Mouse (Mus musculus) forebrain, embryonic 15.5 days (tissue): ENCODE results near the gene Adipor1. TPM values are rescaled to one million over a fixed set of nuclear protein-coding genes. Genes with fewer than 3 reads are reported as not detected.
A peak's percentile ranks its signal among the peaks of the same experiment; 100 is the strongest.

ENCODE experiments used
- ATAC-seq: fragments of 200-750 bp; cut with Nextera tagmentation; replicated peaks from 2 replicates; pipeline ENCODE4 v1.8.0; 2017; ENCODE audit warnings: mild to moderate bottlenecking, moderate TSS enrichment, moderate library complexity
- H3K27ac ChIP-seq: fragments of 300-500 bp; sonication (generic); replicated peaks from 2 replicates; pipeline ENCODE4 v1.5.1; 2015; ENCODE audit warnings: mild to moderate bottlenecking, inconsistent platforms
- H3K27me3 ChIP-seq: fragments of 300-500 bp; sonication (generic); 2 replicates; pipeline ENCODE4 v1.6.1; 2015; ENCODE audit warnings: inconsistent platforms
- H3K36me3 ChIP-seq: fragments of 300-500 bp; sonication (generic); 2 replicates; pipeline ENCODE4 v1.6.1; 2015; ENCODE audit warnings: mild to moderate bottlenecking, inconsistent platforms
- H3K4me1 ChIP-seq: fragments of 300-500 bp; sonication (generic); 2 replicates; pipeline ENCODE4 v1.6.1; 2015; ENCODE audit warnings: inconsistent platforms
- H3K4me2 ChIP-seq: fragments of 300-500 bp; sonication (generic); replicated peaks from 2 replicates; pipeline ENCODE4 v1.6.1; 2015; ENCODE audit warnings: mild to moderate bottlenecking, inconsistent platforms
- H3K4me3 ChIP-seq: fragments of 300-500 bp; sonication (generic); 2 replicates; pipeline ENCODE4 v1.5.1; 2015; ENCODE audit warnings: mild to moderate bottlenecking, inconsistent platforms
- H3K9ac ChIP-seq: fragments of 300-500 bp; sonication (generic); replicated peaks from 2 replicates; pipeline ENCODE4 v1.6.1; 2015; ENCODE audit warnings: mild to moderate bottlenecking, inconsistent platforms
- H3K9me3 ChIP-seq: fragments of 300-500 bp; sonication (generic); 2 replicates; pipeline ENCODE4 v1.6.1; 2016; ENCODE audit warnings: inconsistent platforms
- WGBS: fragments of 180-500 bp; shearing (Covaris S2); methylation state at CpG from one replicate; pipeline ENCODE4 v1.1.7; 2015; ENCODE audit warnings: mixed read lengths; 5-methylcytosine and 5-hydroxymethylcytosine counted together
- polyA plus RNA-seq: library from polyadenylated mRNA; unstranded; fragments of >200 nt; fragmentation: Nextera tagmentation; extraction: Ambion mirVana; gene quantifications from 2 replicates; pipeline ENCODE4 v1.2.1, GENCODE M21; 2015

Gene Adipor1
- polyA plus RNA-seq, 1 experiment from 2014 or later, result 63.4 TPM

DNA sequence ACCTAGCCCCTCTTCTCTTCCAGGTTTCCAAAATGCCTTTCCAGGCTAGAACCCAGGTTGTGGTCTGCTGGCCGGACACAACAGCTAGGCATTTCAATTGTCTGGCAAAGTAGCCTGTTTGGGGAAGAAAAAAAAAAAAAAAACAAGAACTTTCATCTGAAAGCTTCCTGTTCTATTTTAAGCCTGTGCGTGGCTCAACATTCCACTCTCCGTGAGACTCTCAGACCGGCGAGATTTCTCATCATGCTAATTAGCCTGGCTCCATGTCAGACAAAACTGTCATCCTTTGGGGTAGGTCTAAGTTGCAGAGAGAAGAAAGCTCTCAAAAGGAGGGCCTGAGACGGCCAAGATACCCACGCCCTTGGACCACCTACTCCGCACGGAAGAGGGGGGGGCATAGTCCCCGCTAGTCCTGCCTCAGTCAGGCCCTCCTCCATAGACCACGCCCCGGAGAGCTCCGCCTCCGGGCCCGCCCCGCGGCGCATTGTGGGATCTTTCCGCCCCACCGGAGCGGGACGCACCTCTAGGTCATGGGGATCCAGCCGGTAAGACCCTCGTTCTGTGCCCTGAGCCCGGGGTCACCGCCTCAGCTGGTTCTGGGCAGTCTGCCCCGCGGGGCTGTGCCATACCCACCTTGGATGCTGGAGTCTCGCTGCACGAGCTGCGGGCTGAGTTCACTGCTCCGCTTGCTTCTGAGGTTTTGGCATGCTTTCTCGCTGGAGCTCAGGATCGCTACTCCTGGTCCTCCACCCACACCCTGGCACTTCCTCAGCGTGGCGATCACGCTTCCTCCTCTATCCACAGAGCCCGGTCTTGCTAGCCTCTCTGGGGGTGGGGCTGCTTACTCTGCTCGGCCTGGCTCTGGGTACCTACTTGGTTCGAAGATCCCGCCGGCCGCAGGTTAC is 9.4 kb upstream of the Adipor1 start, which contains the start of gene Cyb5r1:
Gene Cyb5r1 (plus strand): TSS at position 51 of the 905 bp plus-strand sequence.
- WGBS, result under 1% methylated on average over 43 of the region's 43 CpGs
- Histone ChIP-seq H3K9me3 (no peaks in the 10 kb centered on the region), H3K4me3 (peak within 1 kb of the TSS; percentile 77), H3K27me3 (no peaks in the 10 kb centered on the region), H3K4me2 (peak within 1 kb of the TSS; percentile 83), H3K27ac (no peak within 1 kb of the TSS), H3K36me3 (peaks cover 9% of the 10 kb centered on the region; the same call in 1 of the 2 replicates), H3K4me1 (peaks cover 7% of the 10 kb centered on the region), H3K9ac (peak within 1 kb of the TSS; percentile 66)
- ATAC-seq, result peak; percentile 98

GRCm38 (mm10) chr1:134406414-134406771 is 8.8 kb upstream of the Adipor1 start:
- H3K9me3 ChIP-seq, result no peaks in the 10 kb centered on the region
- H3K4me2 ChIP-seq, result peak overlapping the region; percentile 83
- ATAC-seq, result peak; percentile 45; the same call in 1 of the 2 replicates
- no peaks in the 10 kb centered on the region for H3K27me3 ChIP-seq
- no peak overlapping the region for H3K27ac ChIP-seq
- H3K36me3 ChIP-seq, result peaks cover 9% of the 10 kb centered on the region; the same call in 1 of the 2 replicates
- 24% methylated on average over 8 of the region's 8 CpGs for WGBS
- H3K4me3 ChIP-seq, result peak overlapping the region; percentile 77
- peak overlapping the region; percentile 66 for H3K9ac ChIP-seq
- peaks cover 7% of the 10 kb centered on the region for H3K4me1 ChIP-seq

GRCm38 (mm10) chr1:134408080-134408479 is 7.1 kb upstream of the Adipor1 start:
- Histone ChIP-seq H3K27ac (no peak overlapping the region), H3K4me2 (no peak overlapping the region), H3K27me3 (no peaks in the 10 kb centered on the region), H3K4me3 (no peak overlapping the region), H3K36me3 (peaks cover 9% of the 10 kb centered on the region; the same call in 1 of the 2 replicates), H3K9me3 (no peaks in the 10 kb centered on the region), H3K9ac (no peak overlapping the region), H3K4me1 (peaks cover 7% of the 10 kb centered on the region)
- 83% methylated on average over 8 of the region's 8 CpGs for WGBS
- no peak for ATAC-seq

- no peak for ATAC-seq
- 92% methylated on average over 9 of the region's 9 CpGs for WGBS
- H3K4me1 ChIP-seq, result peaks cover 20% of the 10 kb centered on the region
These were observed 3.2 kb upstream of the Adipor1 start for GRCm38 (mm10) chr1:134411706-134412629.

DNA sequence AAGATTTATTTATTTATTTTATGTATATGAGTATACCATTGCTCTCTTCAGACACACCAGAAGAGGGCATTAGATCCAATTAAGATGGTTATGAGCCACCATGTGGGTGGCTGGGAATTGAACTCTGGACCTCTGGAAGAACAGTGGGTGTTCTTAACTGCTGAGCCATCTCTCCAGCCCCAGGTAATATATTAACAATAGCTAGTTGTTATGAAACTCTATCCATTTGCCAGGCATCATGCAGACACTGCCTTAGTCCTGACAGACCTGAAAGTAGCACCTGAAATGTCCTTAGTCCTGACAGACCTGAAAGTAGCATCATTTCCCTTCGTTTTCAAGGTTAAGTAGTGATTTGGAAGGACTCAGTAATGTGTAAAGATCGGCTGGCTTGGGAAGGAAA is 1.1 kb upstream of the Adipor1 start:
- Histone ChIP-seq H3K4me1 (peaks cover 37% of the 10 kb centered on the region), H3K27ac (0 out of 2 replicates have a peak overlapping the region, but pooled peaks have one; percentile 91), H3K4me3 (no peak overlapping the region), H3K9ac (0 out of 2 replicates have a peak overlapping the region, but pooled peaks have one; percentile 44), H3K36me3 (peaks cover 6% of the 10 kb centered on the region; the same call in 1 of the 2 replicates), H3K9me3 (no peaks in the 10 kb centered on the region), H3K27me3 (no peaks in the 10 kb centered on the region), H3K4me2 (no peak overlapping the region; the same call in 1 of the 2 replicates)
- ATAC-seq, result no peak
- 51% methylated on average over 2 of the region's 2 CpGs for WGBS

More at GRCm38 (mm10) chr1:134411706-134412629, 3.2 kb upstream of the Adipor1 start:
- Histone ChIP-seq H3K27me3 (no peaks in the 10 kb centered on the region), H3K9ac (no peak overlapping the region), H3K36me3 (peaks cover 9% of the 10 kb centered on the region; the same call in 1 of the 2 replicates), H3K9me3 (no peaks in the 10 kb centered on the region), H3K27ac (no peak overlapping the region), H3K4me2 (no peak overlapping the region), H3K4me3 (no peak overlapping the region)

- peak; percentile 49 for ATAC-seq
- Histone ChIP-seq H3K9me3 (no peaks in the 10 kb centered on the region), H3K27me3 (no peaks in the 10 kb centered on the region), H3K4me1 (peaks cover 37% of the 10 kb centered on the region), H3K9ac (peak overlapping the region; percentile 44), H3K4me2 (peak overlapping the region; percentile 57), H3K27ac (peak overlapping the region; percentile 91), H3K36me3 (peaks cover 1% of the 10 kb centered on the region; the same call in 1 of the 2 replicates), H3K4me3 (peak overlapping the region; percentile 91)
- WGBS, result 11% methylated on average over 11 of the region's 11 CpGs
These were observed 544 bp upstream of the Adipor1 start for GRCm38 (mm10) chr1:134414501-134415167.

DNA sequence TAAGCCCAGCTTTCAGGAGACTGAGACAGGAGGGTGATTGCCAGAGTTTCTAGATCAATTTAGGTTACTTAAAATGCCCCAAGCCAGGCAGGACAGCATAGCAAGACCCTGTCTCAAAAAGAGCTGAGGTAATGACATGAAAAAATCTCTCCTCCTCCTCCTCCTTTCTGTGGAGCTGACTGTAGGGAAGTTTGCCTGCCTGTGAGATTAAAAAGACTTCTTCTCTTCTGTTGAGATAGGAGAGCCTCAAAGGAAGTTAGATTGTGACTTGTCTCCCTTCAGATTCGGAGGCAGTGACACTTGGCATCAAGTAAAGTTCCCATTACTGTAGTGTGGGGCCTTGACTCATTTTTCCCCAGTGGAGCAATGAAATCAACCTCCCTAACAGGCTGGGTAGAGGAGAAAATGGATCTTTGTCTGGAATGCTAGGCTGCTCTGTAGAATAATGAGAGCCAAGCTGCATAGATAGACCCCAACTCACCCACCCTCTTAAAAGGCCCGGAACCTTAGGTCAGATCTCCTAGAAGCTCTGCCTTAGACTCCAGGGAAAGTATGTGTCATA is 3.3 kb downstream of the Adipor1 start:
- Histone ChIP-seq H3K36me3 (peaks cover 10% of the 10 kb centered on the region), H3K4me1 (peaks cover 41% of the 10 kb centered on the region), H3K9me3 (no peaks in the 10 kb centered on the region), H3K4me3 (no peak overlapping the region), H3K4me2 (no peak overlapping the region), H3K27me3 (no peaks in the 10 kb centered on the region), H3K27ac (no peak overlapping the region), H3K9ac (no peak overlapping the region)
- WGBS, result 86% methylated on average over 2 of the region's 2 CpGs
- ATAC-seq, result no peak

GRCm38 (mm10) chr1:134419176-134419575 is 4.0 kb downstream of the Adipor1 start:
- 73% methylated on average over 1 of the region's 1 CpGs for WGBS
- Histone ChIP-seq H3K4me2 (no peak overlapping the region), H3K27ac (no peak overlapping the region), H3K9me3 (no peaks in the 10 kb centered on the region), H3K27me3 (no peaks in the 10 kb centered on the region), H3K4me1 (peaks cover 40% of the 10 kb centered on the region), H3K4me3 (no peak overlapping the region), H3K9ac (no peak overlapping the region), H3K36me3 (peaks cover 16% of the 10 kb centered on the region)
- ATAC-seq, result no peak

- peaks cover 33% of the 10 kb centered on the region for H3K4me1 ChIP-seq
- WGBS, result 42% methylated on average over 5 of the region's 5 CpGs
These were observed 4.7 kb downstream of the Adipor1 start for GRCm38 (mm10) chr1:134419751-134420458.

GRCm38 (mm10) chr1:134423911-134424310 is 8.7 kb downstream of the Adipor1 start:
- Histone ChIP-seq H3K4me1 (peaks cover 5% of the 10 kb centered on the region), H3K36me3 (peaks cover 64% of the 10 kb centered on the region), H3K27ac (no peak overlapping the region), H3K9ac (no peak overlapping the region), H3K4me2 (no peak overlapping the region), H3K4me3 (no peak overlapping the region), H3K9me3 (no peaks in the 10 kb centered on the region), H3K27me3 (no peaks in the 10 kb centered on the region)
- WGBS, result 80% methylated on average over 10 of the region's 10 CpGs
- ATAC-seq, result no peak

More at GRCm38 (mm10) chr1:134419751-134420458, 4.7 kb downstream of the Adipor1 start:
- Histone ChIP-seq H3K9me3 (no peaks in the 10 kb centered on the region), H3K36me3 (peaks cover 24% of the 10 kb centered on the region), H3K27me3 (no peaks in the 10 kb centered on the region), H3K27ac (no peak overlapping the region), H3K4me2 (no peak overlapping the region), H3K4me3 (no peak overlapping the region), H3K9ac (no peak overlapping the region)
- ATAC-seq, result no peak
